Mouse (Mus musculus) liver, embryonic 11.5 days (tissue): ENCODE data around the gene Tmem253. TPM values are rescaled to one million over a fixed set of nuclear protein-coding genes. Genes with fewer than 3 reads are reported as not detected.

ENCODE experiments used
- ATAC-seq: fragments of 200-750 bp; cut with Nextera tagmentation; replicated peaks from 2 replicates; pipeline ENCODE4 v1.8.0; 2017; ENCODE audit warnings: moderate number of reproducible peaks, mild to moderate bottlenecking, moderate TSS enrichment, moderate library complexity; ENCODE audit not compliant: low FRiP score
- DNase-seq: peaks from one replicate; pipeline ENCODE4 v3.0.0-alpha.2; 2017; ENCODE audit warnings: low spot score
- H3K27ac ChIP-seq: fragments of 300-500 bp; sonication (generic); 2 replicates; pipeline ENCODE4 v1.5.1; 2014; ENCODE audit warnings: mild to moderate bottlenecking, low read depth, low read length, control low read depth
- H3K27me3 ChIP-seq: fragments of 300-500 bp; sonication (generic); replicated peaks from 2 replicates; pipeline ENCODE4 v1.6.1; 2014; ENCODE audit warnings: low read length, mixed read lengths; ENCODE audit not compliant: control insufficient read depth, insufficient read depth
- H3K36me3 ChIP-seq: fragments of 300-500 bp; sonication (generic); 2 replicates; pipeline ENCODE4 v1.6.1; 2014; ENCODE audit warnings: mild to moderate bottlenecking, low read length, moderate library complexity, mixed read lengths; ENCODE audit not compliant: control insufficient read depth, insufficient read depth
- H3K4me1 ChIP-seq: fragments of 300-500 bp; sonication (generic); replicated peaks from 2 replicates; pipeline ENCODE4 v1.6.1; 2014; ENCODE audit warnings: low read length, mixed read lengths; ENCODE audit not compliant: control insufficient read depth, insufficient read depth
- H3K4me2 ChIP-seq: fragments of 300-500 bp; sonication (generic); 2 replicates; pipeline ENCODE4 v1.6.1; 2014; ENCODE audit warnings: mild to moderate bottlenecking, control low read depth, moderate library complexity
- H3K4me3 ChIP-seq: fragments of 300-500 bp; sonication (generic); 2 replicates; pipeline ENCODE4 v1.5.1; 2014; ENCODE audit warnings: low read depth, low read length, control low read depth
- H3K9ac ChIP-seq: fragments of 300-500 bp; sonication (generic); 2 replicates; pipeline ENCODE4 v1.6.1; 2014; ENCODE audit warnings: low read depth, low read length, control low read depth
- H3K9me3 ChIP-seq: fragments of 300-500 bp; sonication (generic); 2 replicates; pipeline ENCODE4 v1.6.1; 2016; ENCODE audit warnings: low read length, inconsistent platforms, mixed read lengths; ENCODE audit not compliant: control insufficient read depth
- WGBS: fragments of 180-500 bp; shearing (Covaris S2); extraction: QIAGEN DNeasy Blood & Tissue Kit; methylation state at CpG from one replicate; pipeline ENCODE4 v1.1.7; 2014; 5-methylcytosine and 5-hydroxymethylcytosine counted together
- polyA plus RNA-seq: library from polyadenylated mRNA; unstranded; fragments of >200 nt; fragmentation: Nextera tagmentation; extraction: Ambion mirVana; gene quantifications from 2 replicates; pipeline ENCODE4 v1.2.1, GENCODE M21; 2014

The Tmem253 gene
- polyA plus RNA-seq, 1 experiment from 2014 or later = 0.85 TPM

GRCm38 (mm10) chr14:52014761-52015311 lies 622 bp upstream of the Tmem253 start:
- Histone ChIP-seq H3K4me1 (peaks cover 46% of the 10 kb centered on the region), H3K27me3 (no peaks in the 10 kb centered on the region), H3K4me2 (peak overlapping the region; percentile 80), H3K4me3 (peak overlapping the region; percentile 83), H3K9me3 (no peaks in the 10 kb centered on the region), H3K9ac (peak overlapping the region; percentile 81), H3K27ac (peak overlapping the region; percentile 85), H3K36me3 (0 out of 2 replicates have a peak, but pooled peaks cover 3% of the 10 kb centered on the region)
- DNase-seq = peak; percentile 73
- under 1% methylated on average over 23 of the region's 28 CpGs for WGBS
- 0 out of 2 replicates have a peak, but pooled peaks have one; percentile 10 for ATAC-seq

- no peak for ATAC-seq
- no peak for DNase-seq
- H3K4me3 ChIP-seq = no peak overlapping the region
- 0 out of 2 replicates have a peak, but pooled peaks cover 3% of the 10 kb centered on the region for H3K36me3 ChIP-seq
- no peak overlapping the region for H3K9ac ChIP-seq
- H3K9me3 ChIP-seq = no peaks in the 10 kb centered on the region
- no peaks in the 10 kb centered on the region for H3K27me3 ChIP-seq
- WGBS = 87% methylated on average over 13 of the region's 13 CpGs
- H3K4me2 ChIP-seq = no peak overlapping the region
- peaks cover 45% of the 10 kb centered on the region for H3K4me1 ChIP-seq
- H3K27ac ChIP-seq = no peak overlapping the region
Observed at GRCm38 (mm10) chr14:52016625-52017405, 1.4 kb downstream of the Tmem253 start.

GRCm38 (mm10) chr14:52017662-52018061 lies 2.2 kb downstream of the Tmem253 start:
- ATAC-seq (no peak), DNase-seq (no peak)
- Histone ChIP-seq H3K4me3 (no peak overlapping the region), H3K4me2 (peak overlapping the region; percentile 12; the same call in 1 of the 2 replicates), H3K9me3 (no peaks in the 10 kb centered on the region), H3K27me3 (no peaks in the 10 kb centered on the region), H3K4me1 (peaks cover 54% of the 10 kb centered on the region), H3K36me3 (0 out of 2 replicates have a peak, but pooled peaks cover 3% of the 10 kb centered on the region), H3K9ac (no peak overlapping the region), H3K27ac (no peak overlapping the region)
- WGBS = 81% methylated on average over 4 of the region's 4 CpGs

- H3K9ac ChIP-seq = peak overlapping the region; percentile 98
- peaks cover 55% of the 10 kb centered on the region for H3K4me1 ChIP-seq
- 85% methylated on average over 15 of the region's 15 CpGs for WGBS
- no peaks in the 10 kb centered on the region for H3K27me3 ChIP-seq
- no peaks in the 10 kb centered on the region for H3K9me3 ChIP-seq
- 0 out of 2 replicates have a peak, but pooled peaks cover 3% of the 10 kb centered on the region for H3K36me3 ChIP-seq
- H3K4me3 ChIP-seq = peak overlapping the region; percentile 74
- DNase-seq = no peak
- no peak for ATAC-seq
- peak overlapping the region; percentile 85 for H3K4me2 ChIP-seq
- H3K27ac ChIP-seq = no peak overlapping the region; the same call in 1 of the 2 replicates
Observed at GRCm38 (mm10) chr14:52018248-52019050, 3.0 kb downstream of the Tmem253 start.

GRCm38 (mm10) chr14:52019051-52019589 lies 3.7 kb downstream of the Tmem253 start:
- H3K9ac ChIP-seq = peak overlapping the region; percentile 98
- ATAC-seq (peak; percentile 30), DNase-seq (no peak)
- peaks cover 59% of the 10 kb centered on the region for H3K4me1 ChIP-seq
- H3K36me3 ChIP-seq = 0 out of 2 replicates have a peak, but pooled peaks cover 3% of the 10 kb centered on the region
- H3K4me3 ChIP-seq = peak overlapping the region; percentile 74
- H3K4me2 ChIP-seq = peak overlapping the region; percentile 85
- peak overlapping the region; percentile 99 for H3K27ac ChIP-seq
- no peaks in the 10 kb centered on the region for H3K9me3 ChIP-seq
- H3K27me3 ChIP-seq = no peaks in the 10 kb centered on the region
- 31% methylated on average over 12 of the region's 12 CpGs for WGBS

GRCm38 (mm10) chr14:52019590-52020340 lies 4.3 kb downstream of the Tmem253 start:
- Histone ChIP-seq H3K27ac (peak overlapping the region; percentile 99), H3K27me3 (no peaks in the 10 kb centered on the region), H3K9me3 (no peaks in the 10 kb centered on the region), H3K4me3 (peak overlapping the region; percentile 74), H3K9ac (peak overlapping the region; percentile 98), H3K4me1 (peaks cover 61% of the 10 kb centered on the region), H3K4me2 (peak overlapping the region; percentile 85), H3K36me3 (0 out of 2 replicates have a peak, but pooled peaks cover 3% of the 10 kb centered on the region)
- peak; percentile 97 for DNase-seq
- WGBS = under 1% methylated on average over 73 of the region's 74 CpGs
- ATAC-seq = peak; percentile 83

- Histone ChIP-seq H3K36me3 (0 out of 2 replicates have a peak, but pooled peaks cover 3% of the 10 kb centered on the region), H3K4me1 (peaks cover 57% of the 10 kb centered on the region), H3K9me3 (no peaks in the 10 kb centered on the region), H3K27me3 (no peaks in the 10 kb centered on the region), H3K9ac (peak within 1 kb of the TSS; percentile 98), H3K4me2 (peak within 1 kb of the TSS; percentile 85), H3K4me3 (peak within 1 kb of the TSS; percentile 74), H3K27ac (peak within 1 kb of the TSS; percentile 99)
- 15% methylated on average over 15 of the region's 15 CpGs for WGBS
- ATAC-seq (peak; percentile 67), DNase-seq (peak; percentile 80)
Observed at GRCm38 (mm10) chr14:52020486-52021137, 5.2 kb downstream of the Tmem253 start, which contains the start of gene Zfp219. Zfp219 (minus strand) TSS chr14:52020733.
